Mouse (Mus musculus): ENCODE measurements around the gene Gm10188.

DNA sequence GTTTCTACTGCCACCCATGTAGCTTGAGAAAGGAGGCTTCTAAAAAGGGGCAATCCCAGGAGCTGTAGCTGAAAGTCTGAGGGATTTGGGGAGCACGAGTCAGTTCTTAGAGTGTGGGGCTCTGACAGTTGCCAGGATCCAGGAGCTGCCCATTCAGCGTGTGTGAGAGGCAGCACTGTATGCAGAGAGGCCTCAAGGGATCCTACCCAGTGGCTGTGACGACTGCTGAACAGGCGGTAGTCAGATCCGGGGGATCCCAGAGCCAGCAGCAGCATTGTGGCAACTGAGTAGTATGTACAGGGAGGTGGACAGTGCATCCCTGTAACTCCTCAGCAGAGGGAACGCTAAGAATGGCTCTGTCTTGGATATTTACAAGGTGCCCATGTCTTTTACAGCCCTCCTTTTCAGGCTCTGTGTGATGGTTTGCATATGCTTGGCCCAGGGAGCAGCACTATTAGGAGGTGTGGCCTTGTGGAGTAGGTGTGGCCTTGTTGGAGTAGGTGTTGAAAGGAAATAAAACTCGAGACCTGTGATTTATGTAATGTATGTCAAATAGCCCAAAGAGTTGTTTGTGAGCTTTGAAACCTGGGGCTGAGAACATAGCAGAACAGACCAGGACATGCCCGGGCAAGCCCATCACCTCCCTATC is 35.8 kb upstream of the Gm10188 start:
- no peak for TF ChIP-seq CTCF (IDR thresholded peaks at IDR 0.05)
- no peak for TF ChIP-seq POLR2A (IDR thresholded peaks at IDR 0.05; ENCODE audit: insufficient read depth, low read depth, low read length)

All from heart, adult 2 months (tissue).